Mouse (Mus musculus): ENCODE results near the gene Neurog2.

Neurog2 gene

GRCm38 (mm10) chr3:127633080-127634032 lies at the start of gene Neurog2:
TSS of gene Neurog2 (plus strand) at chr3:127633135.
- WGBS = under 1% methylated on average over 92 of the region's 92 CpGs

DNA sequence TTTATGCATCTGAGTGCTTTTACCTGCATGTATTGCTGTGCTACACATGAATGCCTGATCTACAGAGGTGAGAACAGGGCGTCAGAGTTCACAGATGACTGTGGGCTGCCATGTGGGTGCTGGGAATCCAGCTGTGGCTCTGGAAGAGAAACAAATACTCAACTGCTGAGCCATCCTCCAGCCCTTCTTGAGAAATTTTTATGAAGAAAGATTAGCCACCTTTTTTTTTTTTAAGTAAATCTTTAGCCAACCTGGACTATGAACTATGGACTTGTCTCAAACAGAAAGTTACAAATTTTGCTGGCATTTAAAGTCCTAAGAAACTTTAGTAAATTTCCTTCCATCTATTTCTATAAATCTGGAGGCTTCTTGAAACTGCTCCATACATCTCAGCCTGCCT lies 35.8 kb upstream of the Neurog2 start:
- 95% methylated on average over 1 of the region's 1 CpGs for WGBS

- WGBS = 91% methylated on average over 2 of the region's 2 CpGs
These were observed 24.8 kb upstream of the Neurog2 start for GRCm38 (mm10) chr3:127608109-127608508.

GRCm38 (mm10) chr3:127625296-127625695 lies 7.6 kb upstream of the Neurog2 start:
- WGBS = under 1% methylated on average over 36 of the region's 36 CpGs

DNA sequence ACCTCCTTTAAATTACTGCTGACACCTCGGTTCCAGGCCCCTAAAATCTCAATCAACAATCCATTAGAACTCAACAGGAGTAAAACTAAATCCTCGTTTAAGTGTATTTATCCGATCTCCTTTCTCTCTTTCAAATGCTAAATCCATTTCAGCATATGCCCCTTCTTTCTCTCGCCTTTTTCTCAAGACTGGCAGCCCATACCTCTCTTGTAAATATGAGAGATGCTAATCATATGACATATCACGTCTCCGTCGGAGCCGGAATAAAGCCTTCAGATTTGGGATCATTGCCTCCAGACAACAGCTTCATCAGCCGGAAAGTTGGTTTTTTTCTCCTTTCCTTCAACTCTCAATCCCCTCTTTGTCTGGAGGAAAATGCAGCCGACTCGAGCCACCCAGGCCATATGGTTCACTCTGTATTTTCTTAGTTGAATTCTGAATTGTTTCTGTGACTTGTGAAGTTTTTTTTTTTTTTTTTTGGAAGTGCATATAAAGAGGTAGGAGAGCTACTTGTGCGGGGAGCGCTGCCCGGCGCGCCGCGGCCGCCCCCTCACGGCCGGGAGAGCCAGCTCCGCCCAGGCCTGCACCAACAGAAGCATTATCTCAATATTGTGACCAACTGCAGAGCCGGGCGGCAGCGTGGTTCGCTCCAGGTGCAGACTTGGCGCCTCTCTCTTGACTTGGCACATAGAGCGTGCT lies 7.1 kb upstream of the Neurog2 start:
- 3% methylated on average over 28 of the region's 28 CpGs for WGBS

GRCm38 (mm10) chr3:127626524-127626923 lies 6.4 kb upstream of the Neurog2 start:
- 15% methylated on average over 3 of the region's 3 CpGs for WGBS

DNA sequence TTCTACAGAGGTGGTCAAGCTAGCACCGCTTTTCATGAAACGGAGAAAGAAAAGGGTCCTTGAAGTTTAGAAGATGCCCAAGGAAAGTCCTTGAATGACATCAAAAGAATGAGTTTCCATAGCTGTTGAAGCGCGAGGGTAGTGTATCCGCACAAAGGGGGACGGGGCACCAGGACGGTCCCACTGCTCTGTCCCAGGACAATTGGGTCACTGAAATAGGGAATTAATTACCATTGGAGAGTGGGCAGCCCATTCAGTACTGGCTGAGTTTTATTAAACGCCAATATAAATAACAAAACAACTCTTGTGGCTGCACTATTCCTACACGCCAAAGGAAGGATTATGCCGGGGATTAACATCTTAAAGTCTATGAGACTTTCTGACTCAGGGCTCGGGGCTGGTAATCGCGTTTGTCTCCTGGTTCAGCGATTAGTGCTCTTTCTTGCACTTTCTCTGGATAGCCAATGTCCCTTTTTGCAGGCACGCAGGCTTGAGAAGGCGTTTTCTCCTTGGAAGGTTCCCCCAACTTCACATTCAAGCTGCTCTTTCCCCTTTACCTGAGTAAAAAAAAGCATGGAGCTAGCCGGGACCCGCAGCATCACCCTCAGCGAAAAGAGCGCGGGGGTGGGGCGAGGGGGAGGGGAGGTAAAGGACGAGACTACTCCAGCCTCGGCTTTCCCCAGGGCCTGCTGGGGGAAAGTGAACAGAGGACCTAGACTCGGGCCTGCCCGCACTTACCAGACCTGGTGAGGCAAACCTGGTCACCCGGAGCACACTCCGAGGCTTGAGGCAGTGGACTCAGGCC lies 5.6 kb upstream of the Neurog2 start:
- WGBS = 10% methylated on average over 28 of the region's 28 CpGs

- WGBS = 22% methylated on average over 9 of the region's 9 CpGs
These were observed 5.0 kb upstream of the Neurog2 start for GRCm38 (mm10) chr3:127627956-127628310.

- 28% methylated on average over 37 of the region's 37 CpGs for WGBS
These were observed 4.4 kb upstream of the Neurog2 start for GRCm38 (mm10) chr3:127628311-127629184.

DNA sequence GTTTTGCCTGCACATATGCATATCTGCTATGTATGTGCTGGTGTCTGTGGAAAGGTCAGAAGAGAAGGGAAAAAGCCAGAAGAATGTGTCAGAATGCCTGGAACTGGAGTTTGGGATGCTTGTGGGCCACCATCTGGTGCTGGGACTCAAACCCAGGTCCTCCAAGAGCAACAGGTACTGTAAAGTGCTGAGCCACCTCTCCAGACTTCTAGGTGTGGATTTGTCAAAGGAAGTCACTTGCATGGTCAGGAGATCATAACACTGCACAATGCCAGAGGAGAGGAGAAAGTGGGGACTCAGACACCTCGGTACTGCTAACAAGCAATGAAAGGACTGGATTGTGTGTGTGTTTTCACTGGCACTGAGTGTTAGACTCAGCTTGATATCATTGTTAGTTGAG lies 2.7 kb upstream of the Neurog2 start:
- WGBS = 67% methylated on average over 1 of the region's 1 CpGs

DNA sequence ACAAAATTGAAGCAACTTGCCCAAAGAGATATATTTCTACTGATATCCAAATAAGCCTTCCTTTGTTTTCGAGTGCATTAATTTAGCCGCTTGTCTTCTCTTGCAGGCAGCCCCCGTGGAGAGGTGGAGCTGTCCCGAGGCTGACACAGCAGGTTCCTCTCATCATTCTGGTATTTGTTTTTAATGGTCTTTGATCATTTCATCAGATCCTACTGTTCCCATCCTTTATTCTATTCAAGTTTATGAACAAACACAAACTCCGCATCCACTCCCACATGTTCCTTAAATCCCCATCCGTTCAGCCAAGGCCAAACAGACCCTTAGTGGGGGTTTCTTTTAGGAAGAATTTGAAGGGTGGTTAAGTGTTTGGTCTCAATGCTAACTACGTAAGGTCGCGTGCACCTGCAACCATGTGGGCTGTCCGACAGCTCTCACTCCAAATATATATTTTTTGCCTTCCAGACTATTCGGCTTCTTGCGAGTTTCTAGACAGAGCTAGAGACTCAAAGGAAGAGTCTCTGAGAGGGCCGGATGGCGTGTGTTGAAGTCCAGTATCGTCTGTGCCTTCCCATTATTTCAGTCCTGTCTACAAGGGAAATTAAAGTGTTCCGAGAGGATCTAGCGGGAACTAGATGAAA lies 2.1 kb upstream of the Neurog2 start:
- whole genome bisulfite sequencing = 37% methylated on average over 17 of the region's 17 CpGs

DNA sequence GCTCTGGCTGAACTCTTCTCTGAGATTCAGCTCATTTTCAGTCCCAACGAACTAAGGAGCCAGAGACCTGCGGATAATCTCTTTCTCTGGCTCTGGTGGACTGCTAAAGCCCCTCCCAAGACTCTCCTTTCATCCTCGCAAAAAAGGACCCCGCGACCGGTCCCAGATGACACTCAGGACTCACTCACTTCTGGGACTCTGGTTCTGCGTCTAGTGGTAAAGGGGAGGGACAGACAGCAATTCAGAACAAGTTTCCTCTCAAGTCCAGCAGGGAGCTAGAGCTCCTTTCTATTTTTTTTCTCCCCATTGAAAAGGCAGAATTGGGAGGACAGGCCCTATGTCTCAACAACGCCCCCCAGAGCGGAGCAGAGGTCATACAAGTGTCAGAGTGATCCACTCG lies 1.4 kb upstream of the Neurog2 start:
- 4% methylated on average over 10 of the region's 10 CpGs for WGBS

- under 1% methylated on average over 30 of the region's 32 CpGs for WGBS
These were observed 404 bp upstream of the Neurog2 start for GRCm38 (mm10) chr3:127632531-127632930.

DNA sequence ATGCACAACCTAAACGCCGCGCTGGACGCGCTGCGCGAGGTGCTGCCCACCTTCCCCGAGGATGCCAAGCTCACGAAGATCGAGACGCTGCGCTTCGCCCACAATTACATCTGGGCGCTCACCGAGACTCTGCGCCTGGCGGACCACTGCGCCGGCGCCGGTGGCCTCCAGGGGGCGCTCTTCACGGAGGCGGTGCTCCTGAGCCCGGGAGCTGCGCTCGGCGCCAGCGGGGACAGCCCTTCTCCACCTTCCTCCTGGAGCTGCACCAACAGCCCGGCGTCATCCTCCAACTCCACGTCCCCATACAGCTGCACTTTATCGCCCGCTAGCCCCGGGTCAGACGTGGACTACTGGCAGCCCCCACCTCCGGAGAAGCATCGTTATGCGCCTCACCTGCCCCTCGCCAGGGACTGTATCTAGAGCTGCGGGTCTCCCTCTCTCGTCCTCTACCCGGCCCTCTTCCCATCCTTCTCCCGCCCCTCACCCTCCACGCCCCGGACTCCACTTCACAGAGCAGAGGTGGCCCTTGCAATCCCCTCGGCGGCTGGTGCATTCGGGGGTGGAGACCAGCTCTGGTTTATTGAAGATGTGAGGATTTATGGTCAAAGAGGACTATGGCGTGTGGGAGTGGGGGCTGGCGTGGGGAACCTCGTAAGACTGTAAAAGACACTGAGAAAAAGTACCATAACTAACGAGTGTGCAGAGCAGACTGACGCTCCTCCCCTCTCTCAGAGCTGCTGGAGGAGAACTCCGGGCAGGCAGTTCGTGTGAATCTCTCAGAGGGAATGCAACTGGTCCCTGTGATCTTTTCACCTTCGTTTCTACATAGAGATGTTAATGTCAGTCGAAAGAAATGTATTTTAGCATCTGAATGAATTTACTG lies 1.4 kb downstream of the Neurog2 start:
- WGBS = 2% methylated on average over 58 of the region's 58 CpGs

- WGBS = 30% methylated on average over 3 of the region's 3 CpGs
These were observed 2.0 kb downstream of the Neurog2 start for GRCm38 (mm10) chr3:127634984-127635349.

GRCm38 (mm10) chr3:127639875-127640761 lies 7.2 kb downstream of the Neurog2 start:
- 10% methylated on average over 36 of the region's 36 CpGs for WGBS

DNA sequence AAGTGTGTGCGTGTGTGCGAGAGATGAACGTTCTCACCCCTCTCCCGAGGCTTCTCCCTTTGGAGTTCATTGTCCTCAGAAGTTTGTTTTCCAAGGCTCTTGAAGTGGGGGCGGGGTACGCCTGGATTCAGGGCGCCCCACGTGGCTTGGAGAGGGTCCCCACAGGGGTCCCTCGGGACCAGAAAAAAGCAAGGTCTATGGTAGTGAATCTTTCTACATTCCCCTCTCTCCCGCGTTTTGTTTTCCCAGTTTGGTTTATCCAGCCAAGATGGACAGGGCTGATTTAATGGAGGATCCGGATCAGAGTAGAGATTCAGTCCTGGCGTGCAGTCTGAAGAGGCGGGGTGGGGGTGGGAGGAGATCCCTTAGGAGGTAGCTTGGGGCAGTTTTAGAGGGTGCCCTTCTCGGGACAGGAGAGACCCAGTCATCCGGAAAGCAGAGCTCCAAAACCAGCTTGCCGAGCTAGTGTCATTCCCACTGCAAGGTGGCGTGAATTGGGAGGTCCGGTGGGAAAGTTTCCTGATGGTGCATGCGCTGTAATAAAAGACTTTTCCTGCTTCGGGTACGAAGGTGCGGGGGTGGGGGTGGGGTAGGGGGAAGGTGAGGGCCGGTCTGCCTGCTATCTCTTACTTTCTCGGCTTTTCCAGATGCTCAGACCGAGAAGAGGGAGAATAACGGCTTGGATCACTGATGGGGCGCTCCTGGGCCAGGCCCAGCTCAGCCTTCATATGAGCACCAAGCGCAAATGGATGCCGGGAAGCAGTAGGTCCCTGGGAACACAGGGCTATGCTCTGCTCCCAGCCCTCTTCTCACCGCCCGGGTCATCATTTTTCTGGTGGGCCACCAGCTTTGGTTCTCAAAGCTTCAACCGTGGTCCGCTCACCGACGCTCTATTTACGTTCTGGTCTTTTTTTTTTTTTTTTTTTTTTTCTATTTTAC lies 8.1 kb downstream of the Neurog2 start:
- 17% methylated on average over 37 of the region's 37 CpGs for WGBS

Measured in cerebral cortex, adult 2 months (tissue).